Mouse (Mus musculus) kidney, adult 9 months (tissue): ENCODE data around the gene Slco3a1.
A peak's percentile ranks its signal among the peaks of the same experiment; 100 is the strongest.

ENCODE experiments used
- DNase-seq: peaks from one replicate; pipeline ENCODE4 v3.0.0; 2022

Gene Slco3a1

DNA sequence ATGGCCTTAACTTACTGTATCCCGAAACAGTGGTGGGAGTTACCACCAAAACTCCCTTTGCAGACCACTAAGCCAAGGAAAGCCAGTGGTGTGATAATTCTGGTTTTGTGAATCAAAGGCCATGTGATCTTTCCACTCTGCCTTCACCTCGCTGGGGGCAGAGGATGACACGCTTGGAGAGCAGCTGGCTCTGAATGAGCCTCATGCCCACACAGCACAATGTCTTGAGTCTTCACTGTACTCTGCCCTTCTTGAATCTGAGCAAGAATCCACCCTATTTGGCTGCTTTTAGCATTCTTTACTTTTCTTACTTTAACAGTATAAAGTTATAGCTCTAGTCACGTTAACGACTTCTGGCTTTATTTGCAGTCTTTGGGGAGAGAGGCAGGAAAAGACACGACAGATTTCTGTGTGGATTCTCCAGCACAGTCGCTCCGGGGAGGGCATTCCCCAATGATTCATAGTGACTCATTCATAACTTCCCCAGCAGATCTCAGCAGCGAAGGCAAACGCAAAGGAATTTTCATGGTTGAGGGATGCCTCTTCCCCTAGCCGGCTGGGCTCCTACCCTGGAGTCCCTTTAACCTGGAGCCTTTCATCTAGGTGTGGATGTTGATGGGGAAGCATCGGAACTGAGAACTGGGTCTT is 178.1 kb downstream of the Slco3a1 start:
- DNase-seq = peak; percentile 87

- DNase-seq = peak; percentile 93
Observed at GRCm38 (mm10) chr7:74375174-74375957, 179.2 kb downstream of the Slco3a1 start.

- DNase-seq = peak; percentile 86
Observed at GRCm38 (mm10) chr7:74373056-74373455, 181.5 kb downstream of the Slco3a1 start.

DNA sequence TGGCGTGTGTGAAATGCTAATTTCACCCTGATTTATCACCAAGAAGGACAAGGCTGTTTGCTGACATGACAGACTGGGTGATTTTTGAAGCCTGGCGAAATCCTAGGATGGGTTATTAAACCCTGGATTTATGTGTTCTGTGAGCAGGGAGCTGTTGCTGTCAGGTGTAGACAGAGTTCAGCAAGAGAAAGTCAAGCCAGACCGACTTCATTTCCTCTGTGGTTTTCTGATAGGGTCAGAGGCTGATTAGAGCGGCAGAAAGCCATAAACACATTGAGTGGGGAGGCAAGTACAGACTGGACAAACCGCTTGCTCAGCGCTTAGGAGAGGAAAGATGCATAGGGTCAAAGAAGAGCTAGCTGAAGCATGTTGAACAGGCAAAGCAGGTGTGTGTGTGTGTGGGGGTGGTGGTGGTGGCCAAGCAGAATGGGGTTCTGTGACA is 182.4 kb downstream of the Slco3a1 start:
- DNase-seq = no peak

DNA sequence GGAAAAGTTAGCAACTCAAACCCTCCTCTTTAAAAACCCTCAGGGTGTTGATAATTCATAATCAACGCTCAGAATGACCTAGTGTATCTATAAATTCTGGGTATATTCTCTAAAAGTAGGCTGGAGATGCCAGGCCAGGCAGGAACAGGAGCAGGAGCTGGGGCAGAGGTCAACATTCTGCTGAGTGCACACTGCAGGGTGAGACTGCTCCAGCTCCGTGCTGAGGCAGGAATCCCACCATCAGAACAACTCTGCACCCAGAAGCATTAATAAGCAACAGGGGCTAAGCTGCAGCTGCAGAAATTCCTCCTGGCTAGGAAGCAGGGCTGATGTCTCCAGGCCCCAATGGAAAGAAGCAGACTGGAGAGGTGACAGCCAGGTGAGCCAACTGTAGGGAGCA is 182.9 kb downstream of the Slco3a1 start:
- DNase-seq = no peak

- DNase-seq = peak; percentile 80
Observed at GRCm38 (mm10) chr7:74371208-74371607, 183.4 kb downstream of the Slco3a1 start.

DNA sequence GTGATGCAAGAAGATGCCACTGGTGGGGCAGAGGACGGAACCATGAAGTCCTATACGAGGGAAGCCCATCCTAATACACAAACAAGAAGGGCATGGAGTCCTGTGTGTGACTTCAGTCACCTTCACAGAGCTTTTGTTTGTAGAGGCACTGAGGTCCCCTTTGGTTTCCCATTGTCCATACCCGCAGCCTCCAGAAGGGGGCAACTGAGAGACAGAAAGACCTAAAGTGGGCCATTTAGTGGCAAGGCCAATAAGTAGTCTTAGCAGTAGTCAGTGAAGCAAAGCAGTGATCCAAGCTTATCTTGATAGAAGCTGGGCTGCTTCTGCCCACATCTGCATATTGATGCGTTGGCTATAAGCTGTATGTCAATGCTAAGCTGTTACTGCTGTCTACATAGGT is 184.9 kb downstream of the Slco3a1 start:
- DNase-seq = peak; percentile 60

- peak; percentile 13 for DNase-seq
Observed at GRCm38 (mm10) chr7:74368256-74368980, 186.2 kb downstream of the Slco3a1 start.

GRCm38 (mm10) chr7:74367350-74367749 is 187.2 kb downstream of the Slco3a1 start:
- DNase-seq = peak; percentile 61

- DNase-seq = no peak
Observed at GRCm38 (mm10) chr7:74365623-74366022, 189.0 kb downstream of the Slco3a1 start.

DNA sequence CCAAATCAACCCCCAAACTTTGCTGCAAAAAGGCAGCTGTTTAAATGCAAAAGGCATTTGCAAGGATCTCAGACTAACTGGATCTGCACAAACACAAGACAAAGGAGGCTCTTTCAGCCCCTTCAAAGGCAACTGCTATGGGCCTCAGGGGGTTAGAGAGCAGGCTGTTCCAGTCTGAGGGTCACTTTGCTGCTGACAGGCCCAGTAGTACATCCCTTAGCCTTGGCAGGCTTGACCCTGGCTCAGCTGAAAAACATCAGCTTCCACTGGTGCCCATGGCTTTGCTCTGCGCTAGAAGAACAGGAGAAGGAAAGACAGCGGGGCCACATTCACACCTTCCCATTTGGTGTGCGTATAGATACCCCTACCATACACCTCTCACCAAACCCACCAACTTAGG is 189.6 kb downstream of the Slco3a1 start:
- DNase-seq = no peak

DNA sequence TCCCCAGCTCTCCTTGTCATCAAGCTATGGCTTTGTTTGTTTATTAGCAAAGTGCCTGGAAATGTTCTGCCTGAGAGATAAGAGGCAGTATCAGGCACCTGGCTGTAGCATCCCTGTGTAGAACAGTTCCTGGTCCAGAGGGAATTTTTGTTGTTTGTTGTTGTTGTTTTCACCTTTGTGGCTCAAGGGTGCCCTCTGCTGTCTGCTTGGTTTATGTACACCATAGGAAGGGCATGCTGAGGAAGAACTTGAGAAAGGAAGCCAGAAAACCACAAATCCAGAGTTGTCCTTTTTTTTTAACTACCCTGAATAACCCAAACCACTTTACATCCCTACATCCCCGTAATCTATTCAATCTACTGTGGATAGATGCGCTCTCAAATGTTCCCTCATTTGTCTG is 191.1 kb downstream of the Slco3a1 start:
- DNase-seq = no peak

- no peak for DNase-seq
Observed at GRCm38 (mm10) chr7:74361677-74362076, 192.9 kb downstream of the Slco3a1 start.

DNA sequence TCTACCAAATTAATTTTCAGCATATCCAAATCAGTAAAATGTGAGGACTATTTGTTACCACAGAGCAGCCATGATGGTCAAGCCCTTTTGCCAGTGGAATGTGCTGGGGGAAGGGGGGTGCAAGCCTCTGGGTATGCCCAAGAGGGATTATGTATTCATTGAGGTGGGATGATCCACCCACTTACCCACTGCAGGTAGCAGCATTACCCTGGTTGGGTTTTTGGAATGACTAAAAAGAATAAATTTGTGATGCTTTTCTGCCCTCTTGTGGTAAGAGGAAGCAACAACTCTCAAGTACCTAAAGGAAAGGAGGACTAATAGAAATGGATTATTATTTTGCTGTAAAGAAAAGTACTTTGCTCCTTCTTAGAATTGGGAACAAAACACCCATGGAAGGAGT is 197.6 kb downstream of the Slco3a1 start:
- DNase-seq = no peak

DNA sequence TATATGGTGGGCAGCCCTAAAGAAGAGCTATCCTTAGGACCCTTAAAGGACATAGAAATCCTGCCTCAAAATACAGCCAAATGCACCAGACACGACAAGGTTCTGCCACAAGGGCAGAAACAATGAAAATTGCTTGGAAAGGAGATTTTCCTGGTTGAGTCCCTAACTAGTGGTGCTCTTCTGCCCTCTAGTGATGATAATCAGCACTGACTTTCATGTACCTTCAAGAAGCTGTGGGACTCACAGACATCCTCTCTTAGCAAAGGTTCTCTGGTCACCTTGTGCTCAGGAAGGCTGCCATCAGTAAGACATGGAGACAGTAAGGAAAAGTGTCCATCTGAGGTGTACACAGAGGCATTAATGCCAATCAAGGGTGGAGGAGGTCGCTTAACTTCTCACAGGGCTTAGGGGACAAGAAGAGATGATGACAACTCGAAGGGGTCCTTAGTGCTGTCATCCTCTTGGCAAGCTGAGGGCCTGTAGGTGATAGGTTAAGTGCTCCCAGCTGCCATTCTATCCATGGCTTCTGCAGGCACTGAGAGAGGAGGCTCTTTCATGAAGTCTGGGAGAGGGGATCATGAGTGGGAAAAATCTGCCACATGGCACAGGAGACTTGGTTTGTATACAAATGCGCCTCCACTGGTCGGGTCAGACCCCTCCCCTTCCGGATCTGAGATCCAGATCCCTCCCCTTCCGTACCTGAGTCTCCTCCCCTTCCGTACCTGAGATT is 199.9 kb downstream of the Slco3a1 start:
- DNase-seq = peak; percentile 58

DNA sequence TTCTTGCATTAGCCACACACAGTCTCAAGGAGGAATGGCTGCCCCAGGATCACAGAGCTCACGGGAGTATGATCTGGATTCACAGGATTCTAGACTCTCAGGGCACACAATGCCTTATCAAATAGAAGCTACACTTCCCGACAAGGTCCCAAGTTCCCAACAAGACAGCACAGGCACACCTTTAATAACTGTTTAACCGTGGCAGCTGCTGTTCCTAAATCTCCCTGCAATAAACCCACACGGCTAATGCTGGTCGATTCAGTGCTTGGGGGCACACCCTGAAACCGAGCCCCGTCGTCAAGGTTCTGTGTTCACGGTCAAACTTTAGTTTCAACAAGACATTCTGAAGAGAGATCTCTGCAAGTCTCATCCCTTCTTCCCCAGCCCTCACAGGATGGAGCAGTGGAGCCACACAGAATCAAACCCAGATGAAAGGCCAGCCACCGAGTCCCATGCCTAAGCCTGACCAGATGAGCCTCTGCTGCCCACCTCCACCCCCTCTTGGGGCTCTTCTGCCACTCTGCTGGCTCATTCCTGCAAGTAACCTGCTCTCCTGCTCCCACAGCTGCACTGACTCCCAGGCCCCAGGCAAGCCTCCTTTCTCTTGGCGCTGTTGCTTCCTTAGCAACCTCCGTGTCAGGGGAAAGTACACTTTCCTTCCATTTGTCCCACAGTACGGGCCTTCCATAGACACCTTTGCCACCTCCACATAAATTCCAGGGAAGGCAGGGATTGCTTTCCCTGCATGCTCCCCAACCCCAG is 200.7 kb downstream of the Slco3a1 start:
- no peak for DNase-seq

DNA sequence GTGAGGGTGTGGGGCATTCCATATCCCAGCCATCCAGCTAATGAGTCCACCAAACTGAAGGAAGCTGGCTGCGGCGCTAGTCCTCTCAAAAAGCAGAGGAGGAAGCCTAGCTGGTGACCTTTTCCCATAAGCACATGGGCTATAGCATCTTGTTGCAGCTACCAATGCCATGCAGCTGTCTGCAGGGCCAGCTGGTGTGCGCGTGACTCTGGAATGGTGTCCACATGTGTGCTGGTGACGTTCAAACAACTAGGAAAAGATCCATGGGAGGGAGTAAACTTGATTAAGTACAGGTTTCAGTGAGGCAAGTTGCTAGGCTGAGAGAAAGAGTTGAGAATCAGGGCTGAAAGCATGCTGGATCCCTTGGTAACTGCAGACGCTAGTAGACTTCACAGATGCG is 201.3 kb downstream of the Slco3a1 start:
- DNase-seq = no peak

DNA sequence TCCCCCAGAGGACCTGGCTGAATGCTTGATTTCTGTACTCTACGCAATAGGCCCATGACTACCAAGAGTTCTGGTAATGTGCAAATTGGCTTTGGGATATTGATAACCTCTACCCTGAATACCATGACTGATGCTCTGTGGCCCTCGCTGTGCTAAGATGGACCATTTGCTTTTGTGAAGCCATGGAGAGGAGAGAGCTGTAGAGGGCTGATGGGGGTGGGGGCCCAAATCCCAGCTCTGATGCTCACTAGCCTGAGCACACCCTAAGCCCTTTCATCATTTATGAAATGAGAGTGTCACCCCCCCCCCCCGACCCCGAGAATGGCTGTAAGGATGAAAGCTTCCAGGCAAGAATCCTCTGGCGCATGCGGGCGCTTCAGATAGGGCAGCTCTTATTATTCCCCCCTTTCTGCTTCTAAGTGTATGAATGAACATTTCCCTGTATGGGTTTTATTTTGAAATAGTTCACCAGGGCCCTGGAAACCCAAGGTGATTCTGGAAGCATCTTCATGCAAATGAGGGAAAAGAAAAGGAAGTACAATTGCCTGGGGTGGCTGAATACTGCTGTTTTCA is 206.2 kb downstream of the Slco3a1 start:
- no peak for DNase-seq

GRCm38 (mm10) chr7:74347026-74347425 is 207.6 kb downstream of the Slco3a1 start:
- no peak for DNase-seq

GRCm38 (mm10) chr7:74346451-74346850 is 208.1 kb downstream of the Slco3a1 start:
- DNase-seq = no peak

GRCm38 (mm10) chr7:74341149-74341805 is 213.3 kb downstream of the Slco3a1 start:
- no peak for DNase-seq
